Mouse (Mus musculus): Measurements from ENCODE around the gene Ip6k1.

The Ip6k1 gene

DNA sequence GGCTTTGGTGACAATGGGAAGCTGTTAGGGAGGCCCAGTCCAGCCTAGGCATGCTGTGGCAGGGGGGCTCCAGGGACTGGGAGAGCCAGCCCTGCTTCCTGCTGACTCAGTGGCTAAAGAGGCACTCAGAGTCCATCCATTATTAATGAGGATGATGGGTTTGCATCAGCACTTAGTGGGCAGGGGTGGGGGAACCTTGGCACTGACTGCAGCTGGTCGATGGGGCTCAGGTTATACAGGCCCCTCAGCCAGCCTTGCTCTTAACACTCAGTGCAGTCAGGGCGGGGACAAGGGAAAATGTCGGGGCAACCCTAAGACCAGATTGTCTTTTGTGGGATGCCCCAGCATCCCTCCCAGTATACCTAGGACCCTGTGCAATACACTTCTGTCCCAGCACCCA is 59.8 kb downstream of the Ip6k1 start:
- no peak for DNase-seq

DNA sequence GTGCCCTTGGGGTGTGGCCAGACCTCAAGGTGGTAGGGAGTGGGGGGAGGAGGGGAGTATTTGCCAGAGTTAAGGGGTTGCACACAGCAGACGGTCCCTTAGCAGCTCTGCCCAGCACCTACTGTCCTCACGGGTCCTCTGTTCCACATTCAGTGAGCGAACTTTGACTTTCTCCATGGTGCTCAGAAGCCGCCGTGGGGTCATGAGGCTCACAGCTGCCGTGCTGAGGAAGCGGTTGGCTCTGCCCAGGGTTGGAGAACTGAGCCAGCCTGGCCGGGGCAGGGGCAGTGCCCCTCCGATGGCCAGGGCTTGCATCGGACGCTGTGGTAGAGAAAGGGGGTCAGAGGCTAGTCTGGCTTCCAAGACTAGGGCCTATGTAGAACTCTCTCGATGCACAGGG is 61.1 kb downstream of the Ip6k1 start:
- DNase-seq, result no peak

DNA sequence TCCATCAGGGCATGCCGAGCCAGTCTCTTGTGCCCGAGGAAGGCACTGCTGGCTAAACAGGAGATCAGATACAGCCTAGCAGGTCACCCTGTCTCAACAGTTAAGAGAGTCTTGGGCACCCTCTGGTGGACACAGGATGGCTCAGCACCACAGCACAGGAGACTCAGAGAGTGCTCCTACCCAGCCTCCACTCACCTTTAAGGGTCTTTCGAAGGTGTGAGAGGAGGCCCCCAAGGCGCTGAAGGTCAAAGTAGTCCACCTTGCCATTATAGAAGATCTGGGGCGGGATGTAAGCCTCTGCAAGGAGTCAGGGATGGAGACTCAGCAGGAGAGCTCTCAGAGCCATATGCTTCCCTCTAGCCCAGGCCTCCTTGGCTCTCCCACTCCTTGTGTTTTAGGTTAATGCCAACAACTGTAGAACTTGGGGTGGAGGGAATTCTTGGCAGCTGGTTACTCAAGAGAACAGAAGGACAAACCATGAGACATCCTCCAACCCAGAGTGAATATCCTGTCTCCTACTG is 63.2 kb downstream of the Ip6k1 start:
- peak; percentile 59 to 69 for DNase-seq

DNA sequence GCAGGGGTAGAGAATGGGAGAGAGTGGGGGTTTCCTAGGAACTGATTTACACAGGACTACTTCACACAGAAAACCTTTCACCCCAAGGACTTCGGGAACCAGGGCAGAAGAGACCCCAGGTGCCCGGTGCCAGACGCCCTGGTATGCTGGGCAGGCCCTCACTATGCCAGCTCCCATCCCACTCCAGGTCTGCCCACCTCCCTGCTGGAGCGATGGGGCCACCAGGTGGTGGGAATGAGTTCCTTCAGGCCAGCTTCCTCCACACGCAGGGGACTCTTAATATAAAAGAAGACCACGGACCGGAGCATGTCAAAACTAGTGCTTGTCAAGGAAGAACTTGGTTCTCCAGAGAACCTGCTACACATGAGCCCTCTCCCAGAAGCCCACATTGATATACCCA is 64.9 kb downstream of the Ip6k1 start:
- DNase-seq, result no peak

DNA sequence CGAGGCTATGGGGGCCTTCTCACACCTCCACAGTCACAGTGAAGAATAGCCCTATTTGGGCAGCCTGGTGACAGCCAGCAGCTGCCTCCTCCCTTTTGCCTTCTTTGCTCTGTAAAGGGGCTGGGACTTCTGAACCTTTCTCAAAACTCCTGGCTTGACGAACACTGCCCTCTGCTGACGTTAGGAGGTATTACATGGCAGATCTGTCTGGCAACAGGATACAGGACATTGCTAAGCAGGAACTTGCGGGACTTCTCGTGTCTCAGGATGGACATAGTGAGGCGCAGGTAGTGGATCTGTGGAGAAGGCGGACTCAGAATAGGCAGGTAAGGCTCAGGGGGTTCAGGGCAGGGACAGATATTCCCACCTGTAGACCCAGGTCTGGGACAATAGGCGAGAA is 65.6 kb downstream of the Ip6k1 start:
- peak; percentile 88 for DNase-seq

DNA sequence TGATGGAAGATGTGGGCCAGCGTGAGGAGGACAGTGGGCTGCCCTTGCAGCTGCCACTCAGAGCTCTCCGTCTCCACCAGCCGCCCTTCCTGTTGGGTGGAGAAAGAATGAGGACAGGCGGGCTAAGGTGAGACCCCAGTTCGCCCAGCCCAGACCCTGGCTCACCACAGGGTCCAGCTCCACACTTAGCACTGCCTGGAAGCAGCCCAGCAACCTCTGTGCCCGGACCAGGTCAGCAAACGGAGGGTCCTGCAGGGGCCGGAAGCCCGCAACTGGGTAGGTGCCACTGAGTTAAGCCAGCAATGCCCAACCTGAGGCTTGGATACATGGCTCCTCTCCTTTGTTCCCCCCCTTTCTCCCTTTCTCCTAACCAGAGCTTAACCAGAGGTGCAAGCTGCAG is 66.7 kb downstream of the Ip6k1 start:
- no peak for DNase-seq

DNA sequence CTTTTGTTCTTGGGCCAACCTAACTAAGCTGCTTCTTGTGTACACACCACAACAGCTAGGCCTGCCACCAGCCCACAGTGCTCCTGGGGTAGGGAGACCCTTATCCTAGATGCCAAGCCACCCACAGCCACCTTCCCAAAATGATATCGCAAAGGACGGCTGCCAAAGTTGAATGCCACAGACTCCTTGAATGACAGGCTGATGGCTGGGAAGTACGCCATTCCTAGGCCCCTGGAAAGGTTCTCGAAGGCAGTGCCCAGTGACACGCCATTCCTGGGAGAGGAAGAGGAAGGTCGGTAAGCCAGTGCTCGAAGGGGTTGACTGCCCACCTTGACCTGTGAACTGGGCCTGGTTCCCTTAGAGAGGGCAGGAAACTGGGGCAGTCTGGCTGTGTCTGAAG is 67.2 kb downstream of the Ip6k1 start:
- no peak for DNase-seq

DNA sequence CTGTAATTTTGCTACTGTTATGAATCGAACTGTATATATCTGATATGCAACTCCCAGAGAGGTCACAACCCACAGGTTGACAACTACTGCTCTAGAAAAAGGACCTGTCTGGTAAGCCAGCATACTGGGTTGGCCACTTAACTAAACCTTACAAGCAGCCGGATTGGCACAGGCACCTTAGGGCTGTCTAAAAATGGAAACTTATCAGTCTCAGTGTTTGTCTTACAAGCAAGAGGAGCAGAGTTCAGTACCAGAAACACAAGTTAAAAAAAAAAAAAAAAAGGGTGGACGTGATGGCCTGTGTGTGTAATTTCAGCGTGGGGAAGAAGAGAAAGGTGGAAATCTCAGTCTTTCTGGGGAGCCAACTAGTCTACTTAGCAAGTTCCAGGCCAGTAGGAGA is 69.5 kb downstream of the Ip6k1 start:
- no peak for DNase-seq

DNA sequence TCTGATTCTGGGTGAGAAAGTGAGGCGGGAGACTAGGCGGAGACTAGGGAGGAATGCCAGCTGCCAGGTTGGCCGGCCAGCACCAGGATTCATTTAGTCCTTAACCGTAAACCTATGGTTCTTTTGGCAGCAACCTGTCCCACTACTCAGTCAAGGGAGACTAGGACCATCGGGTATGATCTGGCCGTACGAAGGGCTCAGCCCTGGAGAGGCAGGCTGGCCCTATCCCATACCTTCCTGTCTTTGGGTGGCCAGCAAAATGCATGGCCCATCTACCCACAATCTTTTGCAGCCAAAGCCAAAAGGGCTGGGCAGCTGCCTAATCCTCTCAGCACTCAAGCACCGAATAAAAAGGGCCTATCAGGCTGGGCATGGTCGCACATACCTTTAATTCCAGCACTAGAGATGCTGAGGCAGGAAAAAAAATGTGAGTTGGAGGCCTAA is 70.2 kb downstream of the Ip6k1 start:
- DNase-seq, result no peak

DNA sequence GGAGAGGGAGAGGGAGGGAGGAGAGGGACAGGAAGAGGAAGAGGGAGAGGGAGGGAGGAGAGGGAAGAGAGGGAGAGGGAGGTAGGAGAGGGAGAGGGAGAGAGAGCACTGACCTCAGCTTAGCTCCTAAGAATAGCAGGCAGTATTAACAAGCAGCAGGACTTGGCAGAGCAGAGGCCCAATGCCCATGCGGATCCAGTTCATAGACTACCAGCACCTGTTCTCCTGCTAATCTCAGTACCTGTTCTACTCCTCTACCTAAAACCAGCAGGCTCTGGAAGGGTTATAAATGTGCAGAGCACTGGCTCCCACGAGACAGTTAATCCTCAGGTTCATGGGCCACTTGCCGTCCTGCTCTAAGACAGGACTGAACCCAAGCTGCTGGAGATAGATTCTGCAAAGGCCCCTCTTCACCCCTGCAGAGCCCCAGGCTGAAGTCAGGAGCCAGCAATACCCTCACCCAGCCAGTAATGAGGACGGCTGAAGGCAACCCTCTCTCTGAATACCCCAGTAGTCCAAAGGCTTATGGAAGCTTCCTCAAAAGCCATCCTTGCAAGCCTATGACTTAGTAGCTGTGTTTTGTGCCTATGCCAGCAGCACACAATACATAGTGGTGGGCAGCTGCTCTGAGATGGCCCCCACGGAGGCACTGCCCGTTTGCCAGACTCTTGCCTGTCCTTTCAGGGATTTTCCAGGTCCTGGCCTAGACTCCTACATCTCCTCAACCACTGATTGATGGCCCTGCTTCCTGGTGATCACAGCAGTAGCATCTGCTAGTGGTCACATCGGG is 71.0 kb downstream of the Ip6k1 start:
- DNase-seq, result no peak

DNA sequence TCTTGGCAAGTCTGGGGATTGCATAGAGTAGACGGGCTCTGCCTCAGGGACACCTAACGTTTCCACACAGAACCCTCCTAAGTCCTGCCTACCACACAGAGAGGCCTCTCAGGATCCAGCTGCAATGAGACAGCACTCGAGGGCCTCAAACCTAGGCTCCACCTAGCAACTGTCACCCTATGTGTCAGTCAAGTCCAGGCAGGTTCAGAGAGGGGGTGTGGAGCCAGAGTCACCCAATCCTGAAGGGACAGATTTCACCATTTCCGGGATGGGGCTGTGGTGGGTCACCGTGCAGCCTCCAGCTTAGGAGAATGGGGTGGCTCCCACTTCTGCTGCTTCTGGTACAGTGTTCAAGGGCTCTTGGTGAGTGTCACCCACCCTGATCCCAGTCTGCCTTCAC is 77.9 kb downstream of the Ip6k1 start, which contains the start of gene Mst1:
Gene Mst1, plus strand, starts transcription at position 269 of the 400 bp plus-strand sequence.
- no peak for DNase-seq

DNA sequence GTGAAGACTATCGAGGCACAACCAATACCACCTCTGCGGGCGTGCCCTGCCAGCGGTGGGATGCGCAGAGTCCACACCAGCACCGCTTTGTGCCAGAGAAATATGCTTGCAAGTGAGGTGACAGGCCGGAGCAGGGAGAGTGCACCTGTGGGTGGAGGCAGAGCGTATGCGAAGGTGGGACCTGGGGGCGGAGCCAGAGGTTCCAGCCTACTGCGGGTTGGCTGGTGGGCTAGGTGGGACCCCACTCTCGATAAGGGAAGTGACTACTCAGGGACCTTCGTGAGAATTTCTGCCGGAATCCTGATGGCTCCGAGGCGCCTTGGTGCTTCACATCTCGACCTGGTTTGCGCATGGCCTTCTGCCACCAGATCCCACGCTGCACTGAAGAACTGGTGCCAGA is 80.2 kb downstream of the Ip6k1 start:
- DNase-seq, result no peak

DNA sequence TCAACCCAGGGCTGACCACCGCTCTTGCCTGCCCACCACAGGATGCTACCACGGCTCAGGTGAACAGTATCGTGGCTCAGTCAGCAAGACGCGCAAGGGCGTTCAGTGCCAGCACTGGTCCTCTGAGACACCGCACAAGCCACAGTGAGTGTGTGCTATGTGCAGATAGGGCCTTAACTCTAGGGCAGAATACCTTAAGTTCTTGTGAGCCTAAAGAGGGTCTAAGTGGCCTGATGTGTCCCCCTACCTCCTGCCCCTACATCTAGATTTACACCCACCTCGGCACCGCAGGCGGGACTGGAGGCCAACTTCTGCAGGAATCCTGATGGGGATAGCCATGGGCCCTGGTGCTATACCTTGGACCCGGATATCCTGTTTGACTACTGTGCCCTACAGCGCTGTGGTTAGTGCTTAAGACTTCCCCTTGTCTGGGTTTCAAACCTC is 80.7 kb downstream of the Ip6k1 start, which contains the start of gene Rnf123:
Gene Rnf123, minus strand, starts transcription at position 359 of the 444 bp plus-strand sequence.
- DNase-seq, result peak; percentile 36 to 41

DNA sequence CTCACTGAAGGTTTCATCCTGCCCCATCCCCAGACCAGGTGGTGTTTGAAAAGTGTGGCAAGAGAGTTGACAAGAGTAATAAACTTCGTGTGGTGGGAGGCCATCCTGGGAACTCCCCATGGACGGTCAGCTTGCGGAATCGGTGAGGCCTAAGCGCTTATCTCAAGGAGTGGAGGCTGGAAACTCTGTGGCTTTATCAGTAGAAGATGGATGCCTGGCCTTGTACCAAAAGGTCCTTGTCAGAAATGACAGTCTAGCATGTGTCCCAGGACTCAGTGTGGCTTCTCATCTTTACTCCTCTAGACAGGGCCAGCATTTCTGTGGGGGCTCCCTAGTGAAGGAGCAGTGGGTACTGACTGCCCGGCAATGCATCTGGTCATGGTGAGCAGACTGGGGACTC is 81.3 kb downstream of the Ip6k1 start:
- no peak for DNase-seq

DNA sequence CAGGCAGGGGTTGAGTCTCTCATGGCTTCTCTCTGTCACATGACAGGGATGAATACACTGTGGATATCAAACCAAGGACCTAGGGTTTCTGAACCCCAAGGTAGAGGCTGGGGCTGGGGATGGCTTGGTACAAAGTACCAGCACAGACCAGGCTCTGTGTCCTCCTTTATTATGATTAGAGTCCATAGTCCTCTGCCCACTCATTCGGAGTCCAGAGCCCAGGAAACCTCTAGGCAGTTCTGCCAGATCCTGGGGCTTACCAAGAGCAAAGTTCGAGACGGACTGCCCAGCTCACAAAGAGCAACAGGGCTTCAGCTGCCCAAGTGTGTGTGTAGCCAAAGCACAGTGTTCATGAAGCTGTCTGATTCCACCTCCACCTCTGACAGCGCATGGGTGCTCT is 83.0 kb downstream of the Ip6k1 start:
- no peak for DNase-seq

DNA sequence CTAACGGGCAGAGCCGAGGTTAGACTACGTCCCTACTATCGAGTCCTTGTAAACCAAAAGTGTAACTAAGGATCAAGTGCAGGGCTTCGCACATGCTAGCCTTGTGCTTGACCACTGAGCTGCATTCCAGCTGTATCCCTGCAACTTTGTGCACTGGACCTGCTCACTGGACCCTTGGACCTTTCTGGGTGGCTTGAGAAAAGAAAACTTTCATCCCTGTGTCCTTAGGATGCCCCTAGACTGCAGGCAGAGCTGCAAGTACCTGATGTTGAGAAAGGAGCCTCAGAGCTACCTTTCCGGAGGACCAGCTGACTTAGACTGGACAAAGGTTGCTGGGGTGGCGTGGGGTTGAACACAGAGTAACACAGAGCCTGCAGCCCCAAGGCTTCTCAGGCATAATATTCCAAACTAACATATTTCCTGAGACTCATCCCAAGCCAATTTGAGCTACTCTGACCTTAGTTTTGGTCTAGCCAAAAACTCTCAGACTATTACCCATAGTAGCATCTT is 88.4 kb downstream of the Ip6k1 start:
- no peak for DNase-seq

DNA sequence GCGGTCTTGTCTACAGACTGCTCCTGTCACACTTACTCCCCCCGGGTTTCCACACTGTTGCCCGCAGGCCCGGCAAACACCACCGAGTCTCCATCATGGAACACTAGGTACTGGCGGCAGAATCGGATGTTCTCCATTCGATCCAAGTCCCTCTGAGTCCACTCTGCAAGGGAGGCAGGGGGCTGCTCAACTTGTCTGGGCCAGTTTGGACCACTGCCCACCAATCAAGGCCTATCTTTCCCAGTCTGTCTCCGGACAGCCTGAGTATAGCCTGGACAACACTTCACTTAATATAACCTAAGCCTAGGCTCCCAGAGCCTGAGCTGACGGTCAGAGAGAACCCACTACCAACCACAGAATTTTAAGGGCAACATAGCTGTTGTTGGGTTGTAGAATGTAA is 91.3 kb downstream of the Ip6k1 start:
- DNase-seq, result no peak

DNA sequence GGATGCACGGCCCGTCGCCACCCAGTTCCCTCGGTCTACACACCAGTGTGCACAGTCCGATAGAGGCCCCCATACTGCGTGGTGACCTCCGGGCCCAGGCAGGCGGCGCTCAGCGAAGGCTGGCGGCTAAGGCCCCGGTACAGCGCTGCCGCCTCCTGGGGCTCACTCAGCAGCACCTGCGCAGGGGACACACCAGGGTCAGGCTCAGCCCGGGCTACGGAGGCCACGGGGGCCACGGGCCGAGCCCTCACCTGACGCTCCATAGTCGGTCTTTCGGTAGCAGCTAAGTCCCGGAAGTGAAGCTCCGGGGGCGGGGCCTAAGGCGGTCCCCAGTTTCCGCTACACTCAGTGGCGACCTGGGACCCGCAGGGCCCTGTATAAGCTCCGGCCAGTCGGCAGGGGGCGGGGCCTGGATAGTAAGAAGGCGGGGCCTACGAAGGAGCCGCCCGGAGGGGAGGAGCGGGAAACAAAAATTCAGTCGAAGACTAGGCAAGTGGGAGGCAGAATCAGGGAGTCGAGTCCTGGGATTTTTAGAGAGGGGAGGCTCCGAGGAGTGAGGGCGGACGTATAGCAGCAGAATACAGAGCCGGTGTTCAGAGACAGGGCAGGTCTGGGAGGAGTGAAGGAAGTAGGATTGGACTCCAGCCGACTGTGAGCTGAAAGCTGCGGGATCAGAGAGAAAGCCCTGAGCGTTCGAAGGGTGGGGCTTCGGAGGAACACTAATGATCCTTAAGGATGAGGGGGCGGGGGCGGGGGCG is 92.1 kb downstream of the Ip6k1 start, which contains the start of gene Apeh:
Gene Apeh, minus strand, starts transcription at position 423 of the 758 bp plus-strand sequence.
- DNase-seq, result peak; percentile 98

DNA sequence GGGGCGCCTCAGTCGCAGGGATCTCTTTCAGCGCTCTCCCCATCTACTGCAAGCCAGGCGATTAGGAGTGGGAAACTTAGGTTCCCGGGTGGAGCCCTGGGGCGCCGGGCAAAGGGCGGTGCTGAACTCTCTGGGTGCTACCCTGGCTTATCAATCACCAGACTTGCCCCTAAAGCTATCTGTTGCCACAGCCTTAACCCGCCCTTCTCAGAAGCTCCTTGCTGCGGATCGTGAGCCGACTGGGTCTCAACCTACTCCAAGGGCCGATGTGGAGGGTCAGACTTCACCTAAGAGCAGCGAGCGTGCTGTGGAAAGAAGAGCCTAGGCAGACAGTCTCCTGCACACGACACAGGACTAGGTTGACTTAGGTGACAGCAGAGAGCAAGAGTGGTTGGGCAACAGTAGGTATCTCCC is 92.7 kb downstream of the Ip6k1 start:
- DNase-seq, result peak; percentile 30

DNA sequence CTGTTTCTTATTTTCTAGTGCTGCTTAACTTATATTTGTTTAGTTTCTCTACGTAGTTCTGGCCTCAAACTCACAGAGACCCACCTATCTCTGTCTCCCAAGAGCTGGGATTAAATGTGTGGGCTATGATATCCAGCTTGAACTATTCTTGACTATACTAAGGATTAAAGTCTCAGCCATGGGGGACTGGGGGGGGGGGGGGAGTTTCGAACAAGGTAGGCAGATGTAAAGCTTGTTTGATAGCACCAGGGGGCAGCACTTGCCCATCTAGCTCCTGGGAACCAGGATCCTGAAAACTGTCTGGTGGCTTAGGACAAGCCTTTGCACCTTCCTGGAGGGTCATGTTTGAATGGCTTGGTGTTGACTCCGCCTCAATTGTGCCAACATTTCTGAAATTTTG is 93.2 kb downstream of the Ip6k1 start:
- DNase-seq, result peak; percentile 74

DNA sequence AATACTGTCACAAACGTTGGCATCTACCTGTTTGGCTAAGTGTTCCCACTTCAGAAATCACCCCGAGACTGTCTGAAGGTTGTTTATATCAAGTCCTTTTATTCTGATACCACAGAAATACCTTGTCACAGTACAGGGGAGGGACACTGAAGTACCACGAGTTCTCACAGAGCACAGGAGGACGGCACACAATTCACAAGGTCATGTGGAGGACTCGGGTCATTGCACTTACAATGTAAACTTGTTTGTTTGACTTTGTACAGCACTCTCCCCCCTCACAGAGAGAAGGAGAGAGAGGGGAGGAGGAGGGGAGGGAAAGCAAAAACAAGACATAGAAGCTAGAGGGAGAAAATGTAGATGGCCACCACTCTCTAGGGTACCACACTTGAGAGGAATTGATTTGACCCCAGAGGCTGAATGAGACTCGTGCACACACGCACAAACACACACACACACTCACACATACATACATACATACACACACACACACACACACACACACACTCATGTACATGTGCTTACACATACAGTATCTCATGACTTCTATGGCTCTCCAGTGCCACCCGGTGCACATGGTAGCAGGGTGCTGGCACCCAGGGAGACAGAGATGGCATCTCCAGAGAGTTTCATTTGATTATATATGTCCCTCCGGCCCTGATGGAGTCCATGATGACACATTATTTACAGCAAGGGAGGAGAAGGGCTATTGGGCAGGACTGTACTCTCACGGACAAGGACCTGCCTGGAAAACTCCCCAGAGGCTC is 93.8 kb downstream of the Ip6k1 start:
- no peak for DNase-seq
